Mouse (Mus musculus): Measurements from ENCODE around the gene Col15a1.
A peak's percentile ranks its signal among the peaks of the same experiment; 100 is the strongest.

Gene Col15a1

DNA sequence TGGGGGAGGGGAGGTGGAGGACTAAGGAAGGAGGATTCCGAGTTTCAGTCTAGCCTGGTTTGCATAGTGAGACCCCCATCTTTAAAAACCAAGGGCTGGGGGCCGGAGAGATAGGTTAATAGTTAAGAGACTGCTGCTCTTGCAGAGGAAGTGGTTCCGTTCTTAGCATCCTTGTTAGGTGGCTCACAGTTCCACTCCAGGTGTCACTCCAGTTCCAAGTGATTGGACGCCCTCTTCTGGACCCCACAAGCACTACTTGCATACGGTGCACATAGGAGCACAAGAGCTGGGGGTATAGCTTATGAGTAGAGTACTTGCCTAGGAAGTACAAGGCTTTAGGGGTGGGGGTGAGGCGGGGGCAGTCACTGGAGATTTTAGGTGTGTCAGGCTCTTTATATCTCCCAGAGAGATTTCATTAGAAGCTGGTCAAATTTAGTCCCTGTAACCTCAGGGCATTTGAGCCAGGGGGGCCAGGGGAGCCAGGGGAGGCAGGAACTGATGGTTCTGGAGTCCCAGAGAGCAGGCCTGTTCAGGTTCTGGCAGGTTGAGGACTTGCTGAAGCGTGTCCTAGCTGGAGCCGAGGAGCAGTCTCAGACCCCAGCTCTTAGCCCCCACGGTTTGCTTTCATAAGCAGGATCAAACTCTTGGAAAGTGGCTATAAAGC lies 143.6 kb downstream of the Col15a1 start:
- DNase-seq (ENCODE audit: low spot score) = peak; percentile 27

DNA sequence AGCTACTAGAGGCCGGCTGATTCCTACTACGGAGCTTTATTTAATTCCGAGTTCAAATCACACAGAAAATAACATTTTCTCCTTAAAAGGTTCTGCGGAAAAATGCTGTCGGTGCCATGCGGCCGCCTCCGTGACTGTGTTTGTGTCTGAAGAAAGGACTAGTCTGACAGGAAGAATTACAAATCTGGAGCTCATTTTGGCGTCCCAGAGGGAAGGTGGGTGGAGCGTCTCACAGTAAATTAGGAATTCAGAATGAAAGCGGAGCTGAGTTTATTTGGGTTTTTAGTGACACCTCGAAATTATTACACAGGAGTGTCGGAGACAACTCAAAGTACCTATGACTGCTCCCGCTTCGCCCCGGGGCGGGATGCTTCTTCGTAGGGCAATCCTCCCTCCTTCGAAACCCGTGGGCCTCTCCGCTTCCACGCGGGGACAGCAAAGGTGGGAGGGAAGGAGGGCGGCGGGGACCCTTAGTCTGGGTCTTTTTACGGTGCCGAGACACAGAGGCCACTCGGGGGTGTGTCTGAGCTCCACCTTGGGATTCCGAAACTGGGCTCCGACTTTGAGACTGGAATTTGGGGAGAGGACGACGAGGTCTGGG lies 144.2 kb downstream of the Col15a1 start:
- no peak for DNase-seq (ENCODE audit: low spot score)

DNA sequence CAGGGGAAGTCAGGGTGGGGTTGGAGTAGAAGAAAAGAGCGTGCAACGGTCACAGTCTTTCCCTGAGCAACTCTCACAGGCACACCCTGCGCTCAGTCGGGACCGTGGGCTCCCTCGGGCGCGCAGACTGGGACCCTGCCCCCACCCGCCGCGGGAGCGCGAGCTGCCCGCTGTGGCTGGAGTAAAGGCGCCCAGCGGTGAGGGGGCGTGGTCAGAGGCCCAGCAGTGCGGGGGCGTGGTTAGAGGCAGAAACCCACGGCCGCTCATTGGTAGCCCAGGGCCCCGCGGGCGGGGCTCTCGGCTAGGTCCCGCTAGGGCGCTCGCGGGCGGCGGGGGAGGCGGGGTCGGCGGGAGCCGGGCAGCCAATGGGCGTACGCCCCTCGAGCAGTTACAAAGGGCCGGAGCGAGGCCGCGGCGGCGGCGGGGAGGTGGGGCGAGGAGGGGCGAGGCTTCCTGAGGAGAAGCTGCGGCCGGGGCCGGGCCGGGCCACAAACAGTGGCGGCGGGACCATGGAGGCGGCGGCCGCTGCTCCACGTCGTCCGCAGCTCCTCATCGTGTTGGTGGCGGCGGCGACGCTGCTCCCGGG lies 144.9 kb downstream of the Col15a1 start, which contains the start of gene Tgfbr1:
Gene Tgfbr1 (plus strand): TSS at position 420 of the 586 bp plus-strand sequence.
- peak; percentile 99 for DNase-seq (ENCODE audit: low spot score)

DNA sequence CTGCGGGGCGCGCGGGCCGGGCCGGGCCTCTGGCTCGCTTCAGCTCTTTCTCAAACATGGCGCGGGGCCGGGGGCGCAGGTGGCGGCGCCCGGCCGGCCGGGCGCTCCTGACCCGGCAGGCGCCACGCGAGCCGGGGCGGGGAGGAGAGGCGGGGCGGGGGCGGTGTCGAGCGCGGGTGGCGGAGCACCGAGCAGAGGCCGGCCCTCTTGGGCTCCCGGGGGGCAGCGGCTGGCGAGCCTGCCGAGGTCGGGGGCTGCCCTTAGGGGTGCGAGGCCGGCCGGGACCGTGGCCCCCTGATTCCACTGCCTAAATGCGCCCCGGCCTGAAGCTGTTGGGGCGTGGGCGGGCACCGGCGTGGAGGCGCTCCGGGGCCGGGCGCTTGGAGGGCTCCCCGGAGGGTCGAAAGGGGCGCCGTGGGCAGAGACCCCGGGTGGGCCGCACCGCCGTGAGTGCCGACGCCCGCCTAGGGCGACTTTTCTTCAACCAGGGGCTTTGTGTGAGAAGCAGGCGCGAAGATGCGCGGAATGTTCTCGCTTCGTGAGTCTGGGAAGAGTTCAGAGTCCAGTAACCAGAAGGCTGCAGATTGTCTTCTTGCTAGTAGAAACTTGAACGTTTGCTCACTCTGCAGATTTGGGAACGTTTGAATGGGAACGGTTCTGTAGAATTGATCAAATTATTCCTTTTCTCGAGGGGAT lies 145.6 kb downstream of the Col15a1 start:
- peak; percentile 85 for DNase-seq (ENCODE audit: low spot score)

DNA sequence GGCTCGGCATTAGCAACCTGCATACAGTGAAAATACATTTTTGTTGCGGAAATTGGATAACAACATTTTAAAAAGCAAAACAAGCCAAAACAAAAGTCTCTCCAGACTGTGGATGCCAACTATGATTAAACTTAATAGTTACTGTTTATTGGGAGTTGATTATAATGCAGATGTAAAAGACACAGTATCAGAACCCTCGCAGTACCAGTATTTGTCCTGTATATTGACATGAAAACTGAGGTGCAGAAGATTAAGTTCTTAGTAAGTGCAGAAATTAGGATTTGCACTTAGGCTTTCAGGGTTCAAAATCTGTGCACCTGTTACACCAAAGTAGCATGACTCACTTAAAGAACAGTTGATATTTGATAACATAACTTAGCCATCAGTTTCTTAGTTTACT lies 146.3 kb downstream of the Col15a1 start:
- DNase-seq (ENCODE audit: low spot score) = no peak

DNA sequence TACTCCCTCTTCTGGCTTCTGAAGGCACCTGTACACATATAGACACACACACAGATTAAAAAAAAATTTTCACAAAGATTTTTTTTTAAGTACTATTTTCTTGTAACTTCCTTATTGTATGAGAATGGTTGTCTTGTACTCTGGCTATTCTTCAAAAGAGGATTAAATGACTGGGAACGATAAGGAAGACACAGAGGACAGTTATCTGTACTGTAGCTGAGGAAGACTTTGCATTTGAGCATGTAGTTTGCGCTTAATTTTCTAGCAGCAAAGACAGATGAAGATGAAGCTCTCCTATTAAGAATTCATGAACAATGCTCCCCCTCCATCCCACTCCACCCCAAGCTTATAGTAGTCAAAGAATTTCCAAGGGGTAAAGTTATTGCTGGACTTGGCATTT lies 154.7 kb downstream of the Col15a1 start:
- no peak for DNase-seq (ENCODE audit: low spot score)

Measured in yolk sac, embryonic 10.5 days (tissue).